In genomic region chr9:91363011-91363730, GRCm38 (mm10) we compare ENCODE assay signal across 11 mouse cellular contexts. TPM values are rescaled to one million over a fixed set of nuclear protein-coding genes. Genes with fewer than 3 reads are reported as not detected.
DNase-seq lines count a peak whose midpoint lies in the region; ATAC-seq and TF ChIP-seq lines count a peak whose summit lies in the region.
"Had no signal": no experiment of that assay in that cellular context is flagged by ENCODE, and none has a peak within 500 bp of the region (broad histone marks: within the 10 kb centered on the region; RNA-seq: fewer than 3 reads in every experiment).

No protein-coding gene starts in this region.

- peak overlapping the region; percentile 72 for H3K4me3 ChIP-seq in brown adipose tissue, adult 24 weeks (ENCODE audit: insufficient read depth, low read depth, low read length)
- peak overlapping the region; percentile 37 for H3K4me3 ChIP-seq in forebrain, postnatal 0 days (ENCODE audit: low read depth, low read length)
- H3K4me3 ChIP-seq in midbrain, embryonic 16.5 days (ENCODE audit: low read depth, low read length) = peak overlapping the region; percentile 55
- no peak overlapping the region for H3K4me3 ChIP-seq in kidney, adult 2 months (ENCODE audit: insufficient read depth, low read depth, low read length)
- no peak overlapping the region for H3K4me3 ChIP-seq in kidney, embryonic 14.5 days (ENCODE audit: low read length)

- WGBS in forebrain, postnatal 0 days = 11% methylated on average over 14 of the region's 14 CpGs
- 3% methylated on average over 14 of the region's 14 CpGs for WGBS in midbrain, embryonic 16.5 days
- WGBS in kidney, adult 2 months = 7% methylated on average over 14 of the region's 14 CpGs
- 3% methylated on average over 14 of the region's 14 CpGs for WGBS in kidney, embryonic 14.5 days

- no peak for ATAC-seq in forebrain, postnatal 0 days
- no peak for ATAC-seq in midbrain, embryonic 16.5 days
- no peak for ATAC-seq in kidney, embryonic 14.5 days (ENCODE audit: low FRiP score, low TSS enrichment)

- no peak for TF ChIP-seq POLR2A in kidney, adult 2 months (IDR thresholded peaks at IDR 0.05; ENCODE audit: low read depth, low read length)

- peak overlapping the region; percentile 63 for H3K27ac ChIP-seq in brown adipose tissue, adult 24 weeks (replicated peaks; ENCODE audit: low read depth, low read length)
- H3K27ac ChIP-seq in forebrain, postnatal 0 days (ENCODE audit: low read depth, low read length) = peak overlapping the region; percentile 77; the same call in 1 of the 2 replicates
- peak overlapping the region; percentile 93 for H3K27ac ChIP-seq in midbrain, embryonic 16.5 days (ENCODE audit: low read length)
- no peak overlapping the region for H3K27ac ChIP-seq in kidney, adult 2 months (ENCODE audit: insufficient read depth, low read depth, low read length)
- no peak overlapping the region for H3K27ac ChIP-seq in kidney, embryonic 14.5 days (ENCODE audit: low read depth, low read length)
- H3K27ac ChIP-seq: lung, embryonic 15.5 days had no signal

- H3K9me3 ChIP-seq in forebrain, postnatal 0 days (ENCODE audit: low read length) = no peaks in the 10 kb centered on the region
- H3K9me3 ChIP-seq in midbrain, embryonic 16.5 days (replicated peaks; ENCODE audit: control insufficient read depth, low read length, poor library complexity, severe bottlenecking) = 0 out of 2 replicates have a peak, but pooled peaks cover 3% of the 10 kb centered on the region
- H3K9me3 ChIP-seq in kidney, embryonic 14.5 days (ENCODE audit: control insufficient read depth, low read length) = no peaks in the 10 kb centered on the region
- H3K9me3 ChIP-seq: lung, embryonic 15.5 days had no signal

- peaks cover 22% of the 10 kb centered on the region for H3K27me3 ChIP-seq in forebrain, postnatal 0 days (ENCODE audit: insufficient read depth, low read length)
- H3K27me3 ChIP-seq in midbrain, embryonic 16.5 days (ENCODE audit: control insufficient read depth, insufficient read depth, low read depth, low read length) = peaks cover 3% of the 10 kb centered on the region; the same call in 1 of the 2 replicates
- H3K27me3 ChIP-seq in kidney, adult 2 months (replicated peaks; ENCODE audit: control insufficient read depth, insufficient read depth, low read length) = peaks cover 30% of the 10 kb centered on the region
- peaks cover 84% of the 10 kb centered on the region for H3K27me3 ChIP-seq in kidney, embryonic 14.5 days (ENCODE audit: control insufficient read depth, insufficient read depth, low read length)

- H3K36me3 ChIP-seq in forebrain, postnatal 0 days (ENCODE audit: insufficient read depth) = no peaks in the 10 kb centered on the region
- no peaks in the 10 kb centered on the region for H3K36me3 ChIP-seq in midbrain, embryonic 16.5 days (ENCODE audit: control insufficient read depth, insufficient read depth, low read length)
- no peaks in the 10 kb centered on the region for H3K36me3 ChIP-seq in kidney, adult 2 months (ENCODE audit: control insufficient read depth, insufficient read depth, low read length)
- H3K36me3 ChIP-seq in kidney, embryonic 14.5 days (ENCODE audit: control insufficient read depth, insufficient read depth, low read length) = no peaks in the 10 kb centered on the region
- H3K36me3 ChIP-seq: G1E; lung, embryonic 15.5 days had no signal

- no peak for TF ChIP-seq CTCF in forebrain, postnatal 0 days (IDR thresholded peaks at IDR 0.05; ENCODE audit: low read depth)
- no peak for TF ChIP-seq CTCF in kidney, adult 2 months (conservative IDR thresholded peaks at IDR 0.05; ENCODE audit: insufficient read depth, insufficient read length, low read depth, low read length)

- DNase-seq in embryo, embryonic 10 days (ENCODE audit: low spot score) = peak; percentile 14
- DNase-seq in forebrain, postnatal 0 days = peak; percentile 59
- DNase-seq in right cerebral cortex, adult 2 months (ENCODE audit: low spot score in 2 of 2) = no peak
- DNase-seq in kidney, adult 2 months = no peak
- DNase-seq in lung, postnatal 10 days = no peak

- H3K9ac ChIP-seq in forebrain, postnatal 0 days = peak overlapping the region; percentile 51
- peak overlapping the region; percentile 71 for H3K9ac ChIP-seq in midbrain, embryonic 16.5 days (ENCODE audit: low read depth, low read length)
- H3K9ac ChIP-seq in kidney, embryonic 14.5 days (ENCODE audit: low read depth, low read length) = no peak overlapping the region
- H3K9ac ChIP-seq: lung, embryonic 15.5 days had no signal

- no peaks in the 10 kb centered on the region for H3K4me1 ChIP-seq in brown adipose tissue, adult 24 weeks (ENCODE audit: control insufficient read depth, insufficient read depth, insufficient read length, low read length)
- H3K4me1 ChIP-seq in forebrain, postnatal 0 days (ENCODE audit: insufficient read depth) = no peaks in the 10 kb centered on the region
- no peaks in the 10 kb centered on the region for H3K4me1 ChIP-seq in midbrain, embryonic 16.5 days (ENCODE audit: control insufficient read depth, insufficient read depth, low read length)
- no peaks in the 10 kb centered on the region for H3K4me1 ChIP-seq in kidney, adult 2 months (ENCODE audit: control insufficient read depth, insufficient read depth, low read length)
- no peaks in the 10 kb centered on the region for H3K4me1 ChIP-seq in kidney, embryonic 14.5 days (ENCODE audit: control insufficient read depth, insufficient read depth, low read length)

- peak overlapping the region; percentile 47 for H3K4me2 ChIP-seq in forebrain, postnatal 0 days (ENCODE audit: low read depth)
- H3K4me2 ChIP-seq in midbrain, embryonic 16.5 days (ENCODE audit: low read length) = peak overlapping the region; percentile 35
- H3K4me2 ChIP-seq in kidney, embryonic 14.5 days (replicated peaks; ENCODE audit: low read depth, low read length) = no peak overlapping the region

RNA-seq across cellular contexts. Expression of gene Zic4, which starts 1.0 kb away (rescaled TPM):
- polyA plus RNA-seq in brown adipose tissue, adult 24 weeks (2012; ENCODE audit: insufficient read depth, insufficient read length, missing spikeins) = 0.79 and 1.8 TPM in 2 replicates
- total RNA-seq in forebrain, postnatal 0 days (2014; rRNA removed) = 44.3 and 99.2 TPM in 2 replicates
- 24.7 and 48.1 TPM in 2 replicates for polyA plus RNA-seq in forebrain, postnatal 0 days (2015; fragmentation: Nextera tagmentation; extraction: Ambion mirVana)
- 55.8 and 154 TPM in 2 replicates for polyA plus RNA-seq in midbrain, embryonic 16.5 days (2015; fragmentation: Nextera tagmentation; extraction: Ambion mirVana)
- not detected in 2 replicates for polyA plus RNA-seq in kidney, adult 2 months (2012; rRNA removed)
- polyA plus RNA-seq in kidney, embryonic 14.5 days (2014; fragmentation: Nextera tagmentation; extraction: Ambion mirVana) = not detected in 2 replicates
- polyA plus RNA-seq: G1E; lung, embryonic 15.5 days; stomach, embryonic 14.5 days had no signal

RNA-seq across cellular contexts. Expression of gene Zic1, which starts 2.4 kb away (rescaled TPM):
- polyA plus RNA-seq in brown adipose tissue, adult 24 weeks (2012; ENCODE audit: insufficient read depth, insufficient read length, missing spikeins) = 3.2 and 4.1 TPM in 2 replicates
- 65.4 and 127 TPM in 2 replicates for total RNA-seq in forebrain, postnatal 0 days (2014; rRNA removed)
- polyA plus RNA-seq in forebrain, postnatal 0 days (2015; fragmentation: Nextera tagmentation; extraction: Ambion mirVana) = 4.4 and 8.9 TPM in 2 replicates
- polyA plus RNA-seq in midbrain, embryonic 16.5 days (2015; fragmentation: Nextera tagmentation; extraction: Ambion mirVana) = 9.1 and 20.6 TPM in 2 replicates
- polyA plus RNA-seq in kidney, adult 2 months (2012; rRNA removed) = not detected in 2 replicates
- 0.04 TPM in 1 of 2 replicates, not detected in the other for polyA plus RNA-seq in kidney, embryonic 14.5 days (2014; fragmentation: Nextera tagmentation; extraction: Ambion mirVana)
- polyA plus RNA-seq: G1E; stomach, embryonic 14.5 days had no signal

Comparison
In these comparisons a context has a peak if more than half of its experiments do, and no peak if none do; other contexts are left out.
1. H3K27ac ChIP-seq: peak in brown adipose tissue, adult 24 weeks (single experiment), forebrain, postnatal 0 days (single experiment) and midbrain, embryonic 16.5 days (single experiment); none in kidney, adult 2 months (single experiment) and kidney, embryonic 14.5 days (single experiment).
2. H3K4me3 ChIP-seq: peak in brown adipose tissue, adult 24 weeks (single experiment), forebrain, postnatal 0 days (single experiment) and midbrain, embryonic 16.5 days (single experiment); none in kidney, adult 2 months (single experiment) and kidney, embryonic 14.5 days (single experiment).
3. DNase-seq: peak in embryo, embryonic 10 days (single experiment) and forebrain, postnatal 0 days (single experiment); none in right cerebral cortex, adult 2 months (0 of 2), kidney, adult 2 months (single experiment) and lung, postnatal 10 days (single experiment).